Mouse (Mus musculus): ENCODE measurements at regions not wholly inside any gene's neighbourhood (a gene's known extent, or its start where the extent isn't known, plus 50 kb on each side); places are given as distances from the start of the nearest gene placed in this dataset.

- Histone ChIP-seq H3K27ac (ENCODE audit: insufficient read depth, low read length) (no peak overlapping the region), H3K4me3 (replicated peaks; ENCODE audit: insufficient read depth, low read depth, low read length) (no peak overlapping the region), H3K4me1 (ENCODE audit: control insufficient read depth, insufficient read depth, low read length) (peaks cover 3% of the 10 kb centered on the region; the same call in 1 of the 2 replicates), H3K27me3 (ENCODE audit: control insufficient read depth, insufficient read depth, low read length) (no peaks in the 10 kb centered on the region)
- 45% methylated on average over 4 of the region's 4 CpGs for WGBS
- peak in 1 of 2 experiments; percentile 9 for DNase-seq
- TF ChIP-seq CTCF (IDR thresholded peaks at IDR 0.05; ENCODE audit: borderline replicate concordance, insufficient read depth, low read depth, low read length) (no peak), POLR2A (IDR thresholded peaks at IDR 0.05; ENCODE audit: borderline replicate concordance, insufficient read depth, low read length) (no peak)
Observed at GRCm38 (mm10) chrX:11448711-11449110, 121.1 kb downstream of the H2al1j start.

- WGBS: 42% methylated on average over 4 of the region's 4 CpGs
- TF ChIP-seq POLR2A (IDR thresholded peaks at IDR 0.05; ENCODE audit: borderline replicate concordance, insufficient read depth, low read length) (no peak), CTCF (IDR thresholded peaks at IDR 0.05; ENCODE audit: borderline replicate concordance, insufficient read depth, low read depth, low read length) (no peak)
- Histone ChIP-seq H3K27ac (ENCODE audit: insufficient read depth, low read length) (no peak overlapping the region), H3K4me1 (ENCODE audit: control insufficient read depth, insufficient read depth, low read length) (no peaks in the 10 kb centered on the region), H3K27me3 (ENCODE audit: control insufficient read depth, insufficient read depth, low read length) (no peaks in the 10 kb centered on the region), H3K4me3 (replicated peaks; ENCODE audit: insufficient read depth, low read depth, low read length) (no peak overlapping the region)
- no peak for DNase-seq
Observed at GRCm38 (mm10) chrX:11458521-11458920, 130.9 kb downstream of the H2al1j start.

- TF ChIP-seq CTCF (IDR thresholded peaks at IDR 0.05; ENCODE audit: borderline replicate concordance, insufficient read depth, low read depth, low read length) (no peak), POLR2A (IDR thresholded peaks at IDR 0.05; ENCODE audit: borderline replicate concordance, insufficient read depth, low read length) (no peak)
- WGBS: 75% methylated on average over 3 of the region's 3 CpGs
- Histone ChIP-seq H3K27ac (ENCODE audit: insufficient read depth, low read length) (no peak overlapping the region), H3K4me1 (ENCODE audit: control insufficient read depth, insufficient read depth, low read length) (no peaks in the 10 kb centered on the region), H3K27me3 (ENCODE audit: control insufficient read depth, insufficient read depth, low read length) (no peaks in the 10 kb centered on the region), H3K4me3 (replicated peaks; ENCODE audit: insufficient read depth, low read depth, low read length) (no peak overlapping the region)
- DNase-seq: no peak
Observed at GRCm38 (mm10) chrX:11463955-11464511, 136.4 kb downstream of the H2al1j start.

GRCm38 (mm10) chrX:11466191-11466590 is 138.6 kb downstream of the H2al1j start:
- H3K4me3 ChIP-seq (replicated peaks; ENCODE audit: insufficient read depth, low read depth, low read length): no peak overlapping the region
- 0 out of 2 replicates have a peak, but pooled peaks cover 2% of the 10 kb centered on the region for H3K4me1 ChIP-seq (ENCODE audit: control insufficient read depth, insufficient read depth, low read length)
- no peaks in the 10 kb centered on the region for H3K27me3 ChIP-seq (ENCODE audit: control insufficient read depth, insufficient read depth, low read length)
- WGBS: 75% methylated on average over 4 of the region's 4 CpGs
- H3K27ac ChIP-seq (ENCODE audit: insufficient read depth, low read length): no peak overlapping the region
- DNase-seq: no peak
- TF ChIP-seq POLR2A (IDR thresholded peaks at IDR 0.05; ENCODE audit: borderline replicate concordance, insufficient read depth, low read length): no peak
- no peak for TF ChIP-seq CTCF (IDR thresholded peaks at IDR 0.05; ENCODE audit: borderline replicate concordance, insufficient read depth, low read depth, low read length)

GRCm38 (mm10) chrX:11479696-11480339 is 152.2 kb downstream of the H2al1j start:
- WGBS: 49% methylated on average over 16 of the region's 16 CpGs
- no peaks in the 10 kb centered on the region for H3K4me1 ChIP-seq (ENCODE audit: control insufficient read depth, insufficient read depth, low read length)
- H3K27me3 ChIP-seq (ENCODE audit: control insufficient read depth, insufficient read depth, low read length): no peaks in the 10 kb centered on the region
- H3K4me3 ChIP-seq (replicated peaks; ENCODE audit: insufficient read depth, low read depth, low read length): no peak overlapping the region
- H3K27ac ChIP-seq (ENCODE audit: insufficient read depth, low read length): no peak overlapping the region
- no peak for DNase-seq
- TF ChIP-seq CTCF (IDR thresholded peaks at IDR 0.05; ENCODE audit: borderline replicate concordance, insufficient read depth, low read depth, low read length) (no peak), POLR2A (IDR thresholded peaks at IDR 0.05; ENCODE audit: borderline replicate concordance, insufficient read depth, low read length) (no peak)

GRCm38 (mm10) chrX:11482141-11482540 is 154.5 kb downstream of the H2al1j start:
- Histone ChIP-seq H3K27ac (ENCODE audit: insufficient read depth, low read length) (no peak overlapping the region), H3K4me1 (ENCODE audit: control insufficient read depth, insufficient read depth, low read length) (no peaks in the 10 kb centered on the region), H3K27me3 (ENCODE audit: control insufficient read depth, insufficient read depth, low read length) (no peaks in the 10 kb centered on the region), H3K4me3 (replicated peaks; ENCODE audit: insufficient read depth, low read depth, low read length) (no peak overlapping the region)
- TF ChIP-seq CTCF (IDR thresholded peaks at IDR 0.05; ENCODE audit: borderline replicate concordance, insufficient read depth, low read depth, low read length) (no peak), POLR2A (IDR thresholded peaks at IDR 0.05; ENCODE audit: borderline replicate concordance, insufficient read depth, low read length) (no peak)
- DNase-seq: peak; percentile 34 to 37
- WGBS: 9% methylated on average over 7 of the region's 7 CpGs

GRCm38 (mm10) chrX:11486588-11486987 is 159.0 kb downstream of the H2al1j start:
- 68% methylated on average over 2 of the region's 2 CpGs for WGBS

GRCm38 (mm10) chrX:11487876-11488275 is 160.3 kb downstream of the H2al1j start:
- Histone ChIP-seq H3K4me3 (replicated peaks; ENCODE audit: insufficient read depth, low read depth, low read length) (no peak overlapping the region), H3K27me3 (ENCODE audit: control insufficient read depth, insufficient read depth, low read length) (no peaks in the 10 kb centered on the region), H3K27ac (ENCODE audit: insufficient read depth, low read length) (no peak overlapping the region), H3K4me1 (ENCODE audit: control insufficient read depth, insufficient read depth, low read length) (no peaks in the 10 kb centered on the region)
- DNase-seq: no peak
- WGBS: 35% methylated on average over 5 of the region's 5 CpGs
- TF ChIP-seq POLR2A (IDR thresholded peaks at IDR 0.05; ENCODE audit: borderline replicate concordance, insufficient read depth, low read length) (no peak), CTCF (IDR thresholded peaks at IDR 0.05; ENCODE audit: borderline replicate concordance, insufficient read depth, low read depth, low read length) (no peak)

More at GRCm38 (mm10) chrX:11486588-11486987, 159.0 kb downstream of the H2al1j start:
- Histone ChIP-seq H3K27me3 (ENCODE audit: control insufficient read depth, insufficient read depth, low read length) (no peaks in the 10 kb centered on the region), H3K4me3 (replicated peaks; ENCODE audit: insufficient read depth, low read depth, low read length) (no peak overlapping the region), H3K4me1 (ENCODE audit: control insufficient read depth, insufficient read depth, low read length) (no peaks in the 10 kb centered on the region), H3K27ac (ENCODE audit: insufficient read depth, low read length) (no peak overlapping the region)
- no peak for TF ChIP-seq POLR2A (IDR thresholded peaks at IDR 0.05; ENCODE audit: borderline replicate concordance, insufficient read depth, low read length)
- no peak for TF ChIP-seq CTCF (IDR thresholded peaks at IDR 0.05; ENCODE audit: borderline replicate concordance, insufficient read depth, low read depth, low read length)
- DNase-seq: no peak
